Mouse (Mus musculus) liver, embryonic 14.5 days (tissue): ENCODE results near the gene Adra1d. TPM values are rescaled to one million over a fixed set of nuclear protein-coding genes. Genes with fewer than 3 reads are reported as not detected.
A peak's percentile ranks its signal among the peaks of the same experiment; 100 is the strongest.

Experiments
- ATAC-seq: fragments of 200-750 bp; cut with Nextera tagmentation; 2 replicates; pipeline ENCODE4 v1.8.0; 2017; ENCODE audit warnings: moderate number of reproducible peaks, mild to moderate bottlenecking, moderate library complexity; ENCODE audit not compliant: insufficient read depth
- DNase-seq, 3 experiments: peaks; one replicate each; pipeline ENCODE4 v3.0.0-alpha.2; 2012 to 2013; ENCODE audit warnings: low read depth in 3 of 3, low spot score in 3 of 3
- H3K27ac ChIP-seq: fragments of 300-500 bp; sonication (generic); 2 replicates; pipeline ENCODE4 v1.5.1; 2014; ENCODE audit warnings: moderate library complexity, mild to moderate bottlenecking, control low read depth, inconsistent platforms
- H3K27me3 ChIP-seq: fragments of 300-500 bp; sonication (generic); 2 replicates; pipeline ENCODE4 v1.6.1; 2014; ENCODE audit warnings: mild to moderate bottlenecking, low read length, moderate library complexity; ENCODE audit not compliant: control insufficient read depth, insufficient read depth
- H3K36me3 ChIP-seq: fragments of 300-500 bp; sonication (generic); replicated peaks from 2 replicates; pipeline ENCODE4 v1.6.1; 2014; ENCODE audit warnings: low read depth; ENCODE audit not compliant: control insufficient read depth, insufficient read depth
- H3K4me1 ChIP-seq, 2 experiments: fragments of 200-500 bp in 1 of 2; fragments of 300-500 bp in 1 of 2; sonication (generic) in 1 of 2; replicated peaks; 2 replicates each; pipeline ENCODE4 v1.6.1; 2012 to 2014; ENCODE audit warnings: antibody characterized with exemption in 1 of 2, inconsistent platforms in 1 of 2, low read length in 1 of 2; ENCODE audit not compliant: control insufficient read depth in 2 of 2, insufficient read depth in 2 of 2
- H3K4me2 ChIP-seq: fragments of 300-500 bp; sonication (generic); 2 replicates; pipeline ENCODE4 v1.6.1; 2014; ENCODE audit warnings: low read depth, mild to moderate bottlenecking, control low read depth, moderate library complexity
- H3K4me3 ChIP-seq, 2 experiments: fragments of 200-500 bp in 1 of 2; fragments of 300-500 bp in 1 of 2; sonication (generic) in 1 of 2; 2 replicates each; pipeline ENCODE4 v1.5.1; 2012 to 2014; ENCODE audit warnings: low read depth in 2 of 2, low read length in 2 of 2, mild to moderate bottlenecking in 2 of 2, control low read depth in 1 of 2, inconsistent platforms in 1 of 2, moderate library complexity in 1 of 2; ENCODE audit not compliant: insufficient read depth in 1 of 2
- H3K9ac ChIP-seq: fragments of 300-500 bp; sonication (generic); replicated peaks from 2 replicates; pipeline ENCODE4 v1.6.1; 2014; ENCODE audit warnings: mild to moderate bottlenecking, control low read depth, moderate library complexity
- H3K9me3 ChIP-seq: fragments of 300-500 bp; sonication (generic); 2 replicates; pipeline ENCODE4 v1.6.1; 2016; ENCODE audit warnings: low read length, mixed read lengths; ENCODE audit not compliant: control insufficient read depth
- CTCF ChIP-seq: IDR thresholded peaks from 2 replicates; pipeline ENCODE4 v1.5.1; 2016; ENCODE audit warnings: antibody characterized with exemption, low read depth, control low read depth
- EP300 ChIP-seq: IDR thresholded peaks from 2 replicates; pipeline ENCODE4 v1.6.1; 2016; ENCODE audit warnings: antibody characterized with exemption, low read depth
- WGBS: fragments of 180-500 bp; shearing (Covaris S2); extraction: QIAGEN DNeasy Blood & Tissue Kit; methylation state at CpG from one replicate; pipeline ENCODE4 v1.1.7; 2014; ENCODE audit not compliant: insufficient replicate concordance; 5-methylcytosine and 5-hydroxymethylcytosine counted together
- polyA plus RNA-seq, 2 experiments: library from polyadenylated mRNA; depleted of rRNA in 1 of 2; stranded (reverse) in 1 of 2; unstranded in 1 of 2; fragments of >200 nt; fragmentation: Nextera tagmentation in 1 of 2; extraction: Ambion mirVana in 1 of 2; gene quantifications; 2 replicates each; pipeline versions ENCODE4 v1.2.1 to v1.2.3; 2012 to 2014

The Adra1d gene
- polyA plus RNA-seq, 2 experiments: 0.30 to 0.57 TPM

DNA sequence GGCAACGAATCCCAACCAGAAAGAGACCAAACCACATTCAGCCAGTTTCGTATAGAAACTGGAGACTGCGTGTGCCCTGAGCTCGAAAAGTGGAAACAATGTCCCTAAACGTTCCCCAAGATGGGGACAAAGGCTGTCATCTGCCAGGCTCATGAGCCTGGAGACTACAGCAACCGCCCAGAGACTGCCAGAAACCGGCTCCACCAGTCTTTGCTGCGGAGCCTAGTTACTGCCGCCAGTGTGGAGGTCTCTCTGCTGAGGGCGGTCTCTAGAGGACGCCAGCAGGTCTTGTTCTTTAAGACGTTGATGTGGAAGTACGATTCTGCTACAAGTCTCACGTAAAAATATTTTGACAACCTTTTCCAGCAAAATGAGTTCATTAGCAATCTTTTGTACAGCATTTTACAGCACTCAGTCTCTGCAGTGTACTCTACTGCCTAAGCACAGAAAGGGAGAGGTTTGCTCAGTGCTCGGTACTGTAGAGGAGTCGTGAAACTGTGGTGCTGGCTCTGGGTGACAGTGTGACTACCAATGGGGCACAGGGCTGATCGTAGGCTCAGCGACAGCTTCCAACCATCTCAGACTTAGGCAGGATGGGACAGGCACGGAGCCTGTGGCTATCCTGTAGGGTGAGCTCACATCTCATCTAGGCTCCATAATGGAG is 15.2 kb downstream of the Adra1d start:
- no peak overlapping the region for H3K4me3 ChIP-seq

DNA sequence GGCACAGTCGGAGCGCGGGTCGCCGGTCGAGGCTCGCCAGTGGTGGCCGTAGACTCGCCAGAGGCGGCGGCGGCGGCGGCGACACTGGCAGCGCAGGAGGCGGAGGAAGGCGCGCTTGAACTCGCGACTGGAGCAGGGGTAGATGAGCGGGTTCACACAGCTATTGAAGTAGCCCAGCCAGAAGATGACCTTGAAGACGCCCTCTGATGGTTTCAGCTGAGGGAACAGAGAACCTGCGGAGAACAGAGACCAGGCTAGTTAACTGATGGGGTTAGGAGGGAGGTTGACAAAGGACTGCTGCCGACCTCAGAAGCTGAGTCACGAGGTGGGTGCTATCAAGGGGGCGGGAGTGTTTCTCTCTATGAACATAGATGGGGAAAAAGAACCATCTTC is 15.8 kb downstream of the Adra1d start:
- WGBS: 2% methylated on average over 27 of the region's 27 CpGs
- Histone ChIP-seq H3K9me3 (no peaks in the 10 kb centered on the region), H3K27ac (no peak overlapping the region), H3K36me3 (no peaks in the 10 kb centered on the region), H3K9ac (no peak overlapping the region), H3K27me3 (peaks cover 34% of the 10 kb centered on the region), H3K4me2 (peak overlapping the region; percentile 57), H3K4me3 (peak overlapping the region in 1 of 2 experiments; percentile 43; a peak in 2 of 4 replicates), H3K4me1 (0 out of 4 replicates have a peak, but pooled peaks cover 0 to 2% of the 10 kb centered on the region in 2 experiments)
- ATAC-seq: no peak
- TF ChIP-seq CTCF (no peak), EP300 (no peak)
- no peak for DNase-seq

More for the DNA sequence above, 15.2 kb downstream of the Adra1d start:
- ATAC-seq: no peak
- WGBS: 10% methylated on average over 19 of the region's 19 CpGs
- no peaks in the 10 kb centered on the region for H3K36me3 ChIP-seq
- H3K4me1 ChIP-seq: 0 out of 4 replicates have a peak, but pooled peaks cover 0 to 2% of the 10 kb centered on the region in 2 experiments
- H3K9ac ChIP-seq: no peak overlapping the region
- TF ChIP-seq CTCF: no peak
- TF ChIP-seq EP300: no peak
- peaks cover 34% of the 10 kb centered on the region for H3K27me3 ChIP-seq
- no peaks in the 10 kb centered on the region for H3K9me3 ChIP-seq
- DNase-seq: no peak
- H3K4me2 ChIP-seq: no peak overlapping the region
- H3K27ac ChIP-seq: no peak overlapping the region

DNA sequence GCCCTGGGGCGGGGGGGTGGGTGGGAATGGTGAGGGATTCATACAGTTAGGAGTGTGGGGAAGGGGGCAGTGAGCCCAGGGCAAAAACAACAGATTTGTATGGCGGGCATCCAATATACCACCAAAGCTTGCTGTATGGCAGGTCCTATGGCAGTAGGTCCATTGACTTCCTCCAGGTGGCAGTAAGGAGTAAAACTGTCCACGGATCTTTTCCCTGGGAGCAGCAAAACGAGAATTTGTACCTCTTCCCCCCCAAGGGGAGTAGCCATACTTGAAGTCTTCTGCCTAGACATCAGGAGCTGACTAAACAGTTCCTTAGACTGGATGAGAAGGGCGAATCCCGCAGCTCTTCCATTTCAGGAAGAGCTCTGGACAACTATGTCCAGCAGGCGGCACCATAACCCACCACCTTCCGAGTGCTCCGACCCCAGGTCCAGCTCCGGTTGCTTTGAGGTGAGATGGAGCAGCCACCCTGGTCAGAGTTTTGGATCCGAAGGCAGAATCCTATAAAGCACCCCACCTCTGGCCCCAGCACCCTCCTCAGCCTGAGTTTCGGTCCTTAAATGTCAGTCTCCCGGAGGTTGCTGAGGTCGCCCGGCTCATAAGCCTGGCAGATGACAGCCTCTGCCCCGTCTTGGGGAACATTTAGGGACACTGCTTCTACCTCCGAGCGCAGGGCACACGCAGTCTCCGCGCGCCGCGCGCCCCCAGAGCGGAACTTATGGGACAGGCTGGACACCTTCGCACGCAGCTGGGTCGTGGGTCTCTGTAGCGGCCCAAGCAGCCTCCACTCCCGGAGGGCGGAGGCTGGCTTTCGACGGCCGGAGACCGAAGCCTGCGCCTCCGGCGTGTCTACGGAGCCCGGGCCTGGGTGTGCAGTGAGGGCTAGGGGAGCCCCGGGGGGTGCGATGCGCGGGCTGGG is 16.4 kb downstream of the Adra1d start:
- Histone ChIP-seq H3K27me3 (peaks cover 34% of the 10 kb centered on the region), H3K4me3 (peak overlapping the region; percentile 10 to 43; a peak in 2 of 4 replicates), H3K4me2 (peak overlapping the region; percentile 57), H3K9ac (no peak overlapping the region), H3K36me3 (no peaks in the 10 kb centered on the region), H3K27ac (no peak overlapping the region), H3K4me1 (0 out of 4 replicates have a peak, but pooled peaks cover 0 to 2% of the 10 kb centered on the region in 2 experiments), H3K9me3 (no peaks in the 10 kb centered on the region)
- no peak for ATAC-seq
- peak; percentile 83 for TF ChIP-seq CTCF
- no peak for TF ChIP-seq EP300
- peak in 2 of 3 experiments; percentile 17 to 22 for DNase-seq
- WGBS: 3% methylated on average over 45 of the region's 45 CpGs

DNA sequence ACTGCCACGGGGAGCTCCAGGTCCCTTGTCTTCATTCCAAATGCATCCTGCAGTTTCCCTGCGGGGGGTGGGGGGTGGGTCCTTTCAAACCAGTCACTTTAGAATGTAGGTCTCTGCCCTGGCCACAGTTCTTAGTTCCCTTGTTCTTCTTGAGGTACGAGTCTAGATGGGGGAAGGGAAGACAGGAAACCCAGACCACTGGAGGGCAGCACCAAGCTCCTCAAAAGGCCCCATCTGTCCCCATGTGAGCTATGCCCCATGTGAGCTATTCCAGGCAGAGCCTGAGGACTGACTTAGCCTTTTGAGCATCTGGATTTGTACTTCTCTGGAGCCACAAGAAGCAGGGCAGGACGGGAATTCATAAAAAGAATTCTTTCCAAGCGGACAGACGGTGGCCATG is 19.6 kb downstream of the Adra1d start:
- ATAC-seq (no peak), DNase-seq (no peak)
- Histone ChIP-seq H3K36me3 (no peaks in the 10 kb centered on the region), H3K4me2 (no peak overlapping the region), H3K4me3 (no peak overlapping the region), H3K4me1 (0 out of 4 replicates have a peak, but pooled peaks cover 0 to 2% of the 10 kb centered on the region in 2 experiments), H3K27ac (no peak overlapping the region), H3K9me3 (no peaks in the 10 kb centered on the region), H3K9ac (no peak overlapping the region), H3K27me3 (peaks cover 23% of the 10 kb centered on the region)
- TF ChIP-seq CTCF (peak; percentile 35), EP300 (no peak)
- 26% methylated on average over 6 of the region's 6 CpGs for WGBS

DNA sequence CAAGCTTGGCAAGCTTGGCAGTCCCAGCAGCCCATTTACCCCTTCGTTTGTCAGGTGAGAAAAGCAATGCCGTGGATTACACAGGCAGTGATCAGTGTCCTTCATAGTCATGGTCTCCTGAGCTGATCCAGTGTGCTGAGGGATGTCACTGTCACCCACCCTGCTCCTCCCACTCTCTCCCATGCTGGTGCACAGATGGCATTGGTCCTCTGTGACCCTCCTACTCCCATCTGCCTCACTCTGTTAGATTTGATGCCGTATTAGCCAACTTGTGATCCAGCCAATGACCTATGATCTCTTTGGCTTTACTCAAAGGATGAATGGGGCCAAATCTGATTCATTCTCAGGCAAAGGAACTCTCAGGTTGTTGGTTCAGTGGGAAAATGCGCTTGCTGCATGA is 20.4 kb downstream of the Adra1d start:
- ATAC-seq (no peak), DNase-seq (no peak)
- H3K36me3 ChIP-seq: no peaks in the 10 kb centered on the region
- H3K4me3 ChIP-seq: no peak overlapping the region
- no peak overlapping the region for H3K27ac ChIP-seq
- TF ChIP-seq CTCF (no peak), EP300 (no peak)
- H3K4me1 ChIP-seq: 0 out of 4 replicates have a peak, but pooled peaks cover 0 to 2% of the 10 kb centered on the region in 2 experiments
- WGBS: 58% methylated on average over 4 of the region's 4 CpGs
- H3K9ac ChIP-seq: no peak overlapping the region
- H3K27me3 ChIP-seq: peaks cover 15% of the 10 kb centered on the region
- H3K4me2 ChIP-seq: no peak overlapping the region
- no peaks in the 10 kb centered on the region for H3K9me3 ChIP-seq
